Mouse (Mus musculus) R1 (cell line): ENCODE data around the gene Gadd45b.

ENCODE experiments used
- DNase-seq: peaks from one replicate; pipeline ENCODE4 v3.0.0-alpha.2; 2018; ENCODE audit warnings: low read depth, low spot score

Gene Gadd45b

DNA sequence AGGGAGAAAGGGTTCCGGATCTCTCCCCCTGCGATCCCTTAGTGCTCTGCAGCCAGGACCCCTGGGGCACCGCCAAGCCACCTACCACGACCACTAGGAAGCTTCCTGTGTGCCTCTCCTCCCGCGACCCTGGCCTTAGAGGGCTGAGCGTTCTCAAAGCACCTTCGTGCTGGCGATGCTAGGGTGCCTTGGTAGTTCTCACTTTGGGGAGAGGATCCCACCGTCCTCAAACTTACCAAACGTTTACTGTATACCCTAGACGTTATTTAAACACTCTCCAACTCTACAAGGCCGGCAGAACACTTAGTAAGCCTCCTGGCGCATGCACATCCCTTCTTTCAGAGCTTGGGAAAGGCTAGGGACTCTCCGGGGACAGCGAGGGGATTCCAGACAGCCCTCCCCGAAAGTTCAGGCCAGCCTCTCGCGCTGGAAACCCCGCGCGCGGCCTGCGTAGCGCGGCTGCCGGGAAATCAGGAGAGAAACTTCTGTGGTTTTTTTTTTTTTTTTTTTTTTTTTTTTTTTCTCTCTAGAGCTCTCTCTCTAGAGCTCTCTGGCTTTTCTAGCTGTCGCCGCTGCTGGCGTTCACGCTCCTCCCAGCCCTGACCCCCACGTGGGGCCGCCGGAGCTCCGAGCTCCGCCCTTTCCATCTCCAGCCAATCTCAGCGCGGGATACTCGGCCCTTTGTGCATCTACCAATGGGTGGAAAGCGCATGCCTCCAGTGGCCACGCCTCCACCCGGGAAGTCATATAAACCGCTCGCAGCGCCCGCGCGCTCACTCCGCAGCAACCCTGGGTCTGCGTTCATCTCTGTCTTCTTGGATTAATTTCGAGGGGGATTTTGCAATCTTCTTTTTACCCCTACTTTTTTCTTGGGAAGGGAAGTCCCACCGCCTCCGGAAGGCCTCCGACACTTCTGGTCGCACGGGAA is at the start of gene Gadd45b:
TSS of gene Gadd45b (plus strand) at position 775 of the 928 bp plus-strand sequence.
- DNase-seq: peak; percentile 99

GRCm38 (mm10) chr10:80880131-80880641 is 49.7 kb upstream of the Gadd45b start:
- DNase-seq: peak; percentile 85

- peak; percentile 55 for DNase-seq
Observed at GRCm38 (mm10) chr10:80880901-80881300, 49.0 kb upstream of the Gadd45b start.

DNA sequence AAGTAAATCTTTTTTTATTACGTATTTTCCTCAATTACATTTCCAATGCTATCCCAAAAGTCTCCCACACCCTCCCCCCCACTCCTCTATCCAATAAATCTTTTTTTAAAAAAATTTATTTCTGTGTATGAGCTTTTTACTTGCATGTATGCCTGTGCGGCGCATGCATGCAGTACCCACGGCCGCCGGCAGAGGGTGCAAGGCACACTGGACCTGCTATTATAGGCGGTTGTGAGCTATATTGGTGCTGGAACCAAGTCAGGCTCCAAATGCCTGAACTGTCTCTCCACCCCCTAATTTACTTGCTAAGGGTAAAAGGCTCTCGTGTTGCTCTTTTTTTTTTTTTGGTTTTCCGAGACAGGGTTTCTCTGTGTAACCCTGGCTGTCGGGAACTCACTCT is 48.6 kb upstream of the Gadd45b start:
- DNase-seq: peak; percentile 78

DNA sequence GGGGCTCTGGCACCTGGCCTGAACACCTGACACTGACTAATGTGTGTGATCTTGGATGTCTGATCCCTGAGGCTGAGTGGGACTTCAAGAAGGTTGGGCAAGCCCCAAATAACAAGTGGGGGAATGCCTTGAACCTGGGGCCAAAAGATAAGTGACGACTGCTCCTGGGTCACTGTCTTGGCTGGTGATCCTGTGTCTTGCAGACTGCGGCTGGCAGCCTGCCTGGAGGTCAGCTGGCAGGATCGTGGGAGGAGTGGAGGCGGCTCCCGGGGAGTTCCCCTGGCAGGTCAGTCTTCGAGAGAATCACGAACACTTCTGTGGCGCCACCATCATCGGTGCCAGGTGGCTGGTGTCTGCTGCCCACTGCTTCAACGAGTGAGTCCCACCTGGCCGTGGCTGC is 42.7 kb upstream of the Gadd45b start:
- DNase-seq: no peak

DNA sequence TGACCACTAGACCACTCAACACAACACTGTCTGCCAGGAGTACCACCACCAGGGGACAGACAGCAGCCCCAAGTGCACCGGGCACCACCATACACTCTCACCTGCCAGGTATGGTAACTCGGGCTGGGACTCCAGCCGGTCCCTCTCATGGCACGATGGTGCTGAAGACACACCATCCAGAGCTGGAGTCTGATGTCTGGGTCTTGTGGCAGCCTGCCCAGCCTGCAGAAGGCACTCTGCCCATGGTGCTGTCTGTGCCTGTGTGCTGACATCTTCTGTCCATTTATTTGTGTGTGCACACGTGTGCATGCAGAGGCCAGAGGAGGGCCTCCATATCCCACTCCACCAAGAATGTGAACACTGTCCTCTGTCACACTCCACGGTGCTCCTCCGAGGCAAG is 34.8 kb upstream of the Gadd45b start:
- DNase-seq: no peak

- peak; percentile 66 for DNase-seq
Observed at GRCm38 (mm10) chr10:80895697-80896096, 34.2 kb upstream of the Gadd45b start.

DNA sequence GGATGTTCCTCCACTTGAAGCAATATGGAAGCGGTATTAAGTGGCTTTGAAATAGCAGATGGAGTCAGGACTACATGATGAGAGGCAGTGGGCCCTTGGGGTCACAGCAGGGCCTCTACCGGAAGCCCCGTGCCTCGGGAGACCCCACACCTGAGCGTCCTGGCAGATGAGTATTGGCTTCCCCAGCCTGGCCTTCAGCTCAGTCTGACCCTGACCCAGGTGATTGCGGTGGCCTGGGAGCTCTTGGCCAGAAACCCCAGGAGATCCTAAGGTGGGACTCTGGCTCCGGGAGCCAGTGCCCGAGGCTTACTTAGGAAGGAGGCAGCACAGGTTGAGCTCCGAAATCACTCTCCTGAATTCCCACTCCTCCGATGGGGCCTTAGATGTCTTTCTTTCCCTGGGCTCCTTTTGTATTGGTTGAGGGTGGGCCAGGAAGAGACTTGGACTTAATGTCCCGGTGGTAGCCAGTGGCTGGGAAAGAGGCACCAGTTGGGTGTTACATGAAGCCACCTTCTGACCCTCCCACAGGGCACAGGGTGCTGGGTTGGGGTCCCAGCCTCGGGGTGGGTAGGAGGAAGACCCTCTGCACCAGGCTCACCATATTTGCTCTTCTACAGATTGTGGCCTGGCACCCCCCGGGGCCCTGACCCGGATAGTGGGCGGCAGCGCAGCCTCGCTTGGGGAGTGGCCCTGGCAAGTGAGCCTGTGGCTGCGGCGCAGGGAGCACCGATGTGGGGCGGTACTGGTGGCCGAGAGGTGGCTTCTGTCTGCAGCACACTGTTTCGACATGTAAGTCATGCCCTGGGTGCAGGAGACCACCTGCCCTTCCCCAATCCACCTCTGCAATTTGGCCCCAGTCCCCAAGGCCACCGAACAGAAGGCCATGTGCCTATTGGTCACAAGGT is 33.0 kb upstream of the Gadd45b start:
- DNase-seq: no peak

GRCm38 (mm10) chr10:80897861-80898510 is 31.9 kb upstream of the Gadd45b start:
- peak; percentile 73 for DNase-seq

DNA sequence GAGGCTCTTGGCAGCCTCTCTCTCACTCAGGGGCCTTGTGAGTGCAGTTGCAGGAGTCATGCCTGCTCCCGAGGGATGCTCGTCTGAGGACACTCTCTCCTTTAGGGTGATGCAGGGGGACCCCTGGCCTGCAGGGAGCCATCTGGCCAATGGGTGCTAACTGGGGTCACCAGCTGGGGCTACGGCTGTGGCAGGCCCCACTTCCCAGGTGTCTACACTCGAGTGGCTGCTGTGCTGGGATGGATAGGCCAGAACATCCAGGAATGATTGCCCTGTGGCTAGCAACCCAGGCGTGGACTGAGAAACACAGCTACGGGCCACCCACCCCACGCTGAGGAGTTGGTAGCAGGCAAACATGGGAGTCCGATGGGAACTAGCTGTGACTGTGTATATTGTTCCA is 30.8 kb upstream of the Gadd45b start:
- no peak for DNase-seq

DNA sequence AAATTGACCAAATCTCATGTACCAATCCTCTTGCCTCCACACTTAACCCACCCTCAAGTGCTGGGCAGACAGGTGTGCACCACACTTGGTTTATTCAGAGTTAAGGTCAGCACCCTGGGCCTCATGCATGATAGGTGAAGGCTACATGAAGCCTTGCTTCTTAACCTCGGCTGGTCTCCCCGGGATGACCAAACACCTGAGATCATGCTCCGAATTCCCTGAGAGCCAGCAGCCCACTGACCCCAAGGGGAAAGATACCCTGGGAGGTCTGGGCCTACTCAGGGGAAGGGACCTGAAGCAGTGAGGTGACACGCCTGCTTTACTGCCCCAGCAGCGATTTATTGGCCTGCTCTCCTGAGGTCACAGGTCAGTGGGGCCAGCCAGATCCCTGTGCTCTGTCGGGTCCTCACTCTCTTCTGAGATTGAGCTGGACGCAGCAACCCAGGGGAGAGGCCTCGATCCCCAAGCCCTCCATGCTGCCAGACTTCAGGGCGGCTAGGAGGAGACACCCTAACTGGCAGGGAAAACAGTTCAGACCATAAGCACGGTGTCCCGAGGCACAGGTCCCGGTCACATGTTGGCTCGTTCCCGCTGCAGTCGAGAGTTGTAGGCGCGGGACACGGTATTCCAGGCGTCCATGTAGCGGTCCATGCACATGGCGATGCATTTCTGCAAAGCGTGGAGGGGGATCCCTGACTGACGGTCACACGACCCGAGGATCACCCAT is 30.1 kb upstream of the Gadd45b start:
- DNase-seq: no peak

GRCm38 (mm10) chr10:80900318-80901247 is 29.3 kb upstream of the Gadd45b start, which contains the start of gene Timm13:
Gene Timm13 (minus strand): TSS chr10:80900969.
- peak; percentile 100 for DNase-seq

GRCm38 (mm10) chr10:80901409-80902272 is 28.2 kb upstream of the Gadd45b start:
- no peak for DNase-seq

- no peak for DNase-seq
Observed at GRCm38 (mm10) chr10:80902273-80902940, 27.5 kb upstream of the Gadd45b start.

DNA sequence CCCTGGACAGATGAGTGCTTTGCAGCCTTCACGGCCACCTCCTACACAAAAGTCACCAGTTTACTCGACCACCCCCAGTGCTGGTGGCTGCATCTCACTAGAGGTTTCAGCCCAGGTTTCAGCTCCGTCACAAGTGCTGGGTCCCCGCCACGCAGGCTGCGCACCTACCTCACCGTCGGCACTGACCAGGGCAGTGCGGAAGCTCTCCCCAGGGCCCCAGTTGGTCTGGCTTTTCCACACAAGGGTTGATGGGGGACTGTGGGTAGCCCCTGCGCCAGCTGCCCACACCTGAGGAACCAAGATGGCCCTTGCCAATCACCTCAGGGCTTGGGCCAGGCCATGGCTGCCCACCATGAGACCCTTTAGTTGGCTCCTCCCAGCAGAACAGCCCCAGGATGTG is 26.6 kb upstream of the Gadd45b start:
- DNase-seq: no peak

GRCm38 (mm10) chr10:80904004-80904693 is 25.7 kb upstream of the Gadd45b start:
- no peak for DNase-seq

GRCm38 (mm10) chr10:80904709-80905108 is 25.2 kb upstream of the Gadd45b start:
- no peak for DNase-seq
